Mouse (Mus musculus) right cerebral cortex, postnatal 14 days (tissue): ENCODE data around the gene Endod1.
A peak's percentile ranks its signal among the peaks of the same experiment; 100 is the strongest.
"Not testable (repeated sequence)": the region's sequence is repeated elsewhere in the genome, so short reads cannot be mapped to it uniquely, and the experiment has no call there.

ENCODE experiments used
- DNase-seq: peaks from one replicate; pipeline ENCODE4 v3.0.0; 2022

Gene Endod1

DNA sequence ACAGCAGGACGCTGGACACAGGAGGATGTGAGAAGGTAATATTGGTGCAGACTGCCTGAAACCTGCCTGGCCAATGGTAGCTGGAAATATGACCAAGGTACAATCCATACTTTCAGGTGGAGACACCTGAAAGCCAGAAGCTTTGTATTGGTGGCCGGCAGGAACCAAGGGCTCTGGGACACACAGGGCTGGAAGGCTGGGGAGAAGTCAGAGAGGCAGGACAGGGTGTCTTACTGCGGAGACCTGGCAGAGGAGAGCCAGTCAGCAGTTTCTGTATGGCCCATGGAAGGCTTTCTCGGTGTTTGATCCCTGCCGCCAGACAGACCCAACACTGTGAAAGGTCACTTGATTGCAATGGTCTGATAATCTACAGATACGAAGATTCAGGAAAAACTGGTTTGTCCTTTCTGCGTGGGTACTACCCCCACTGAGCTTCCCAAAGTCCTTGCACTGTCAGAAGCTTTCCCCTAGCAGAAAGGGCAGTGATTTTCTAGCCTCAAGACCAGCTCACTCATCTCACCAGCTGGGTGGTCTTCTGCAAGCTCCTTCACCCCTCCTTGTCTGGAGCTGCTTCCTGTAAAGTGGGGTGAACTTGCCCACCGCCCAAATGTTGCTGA is 1.4 kb downstream of the Endod1 start:
- DNase-seq = no peak

DNA sequence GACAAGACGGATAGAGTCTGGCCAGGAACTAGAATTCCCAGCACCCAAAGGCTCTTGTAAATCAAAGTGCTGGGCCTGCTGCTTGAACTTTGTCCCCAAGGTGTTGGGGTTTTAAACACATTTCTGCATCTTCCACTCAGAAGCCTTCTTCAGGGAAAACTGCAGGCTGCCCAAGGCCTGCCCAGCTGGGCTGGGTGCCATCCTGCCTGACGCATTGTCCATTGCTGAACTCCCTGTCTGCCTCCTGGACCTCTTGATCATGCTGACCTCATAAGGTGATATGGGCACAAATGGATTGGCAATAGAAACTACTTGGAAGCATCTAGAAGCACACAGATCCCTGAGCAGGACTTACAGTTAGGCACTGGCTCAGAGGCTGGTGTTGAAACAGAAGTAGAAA is 3.2 kb downstream of the Endod1 start:
- no peak for DNase-seq

DNA sequence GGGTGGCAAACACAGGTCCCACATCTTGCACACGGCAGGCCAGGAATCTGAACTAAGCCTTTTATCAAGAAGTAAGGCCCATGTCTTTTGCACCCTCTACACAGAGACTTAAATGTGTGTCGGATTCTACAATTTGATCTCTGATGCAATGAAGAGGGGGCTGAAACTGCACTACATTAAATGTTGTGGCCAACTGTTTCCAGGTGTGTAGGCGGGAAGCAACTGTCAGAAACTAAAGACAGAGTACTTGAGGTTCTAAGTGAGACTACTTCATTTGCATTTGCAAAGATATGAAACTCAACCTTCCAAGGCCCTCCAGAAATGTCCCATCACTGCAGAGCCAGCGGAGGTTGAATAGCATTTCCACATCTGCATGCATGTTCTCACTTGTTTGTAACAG is 5.2 kb downstream of the Endod1 start:
- no peak for DNase-seq

DNA sequence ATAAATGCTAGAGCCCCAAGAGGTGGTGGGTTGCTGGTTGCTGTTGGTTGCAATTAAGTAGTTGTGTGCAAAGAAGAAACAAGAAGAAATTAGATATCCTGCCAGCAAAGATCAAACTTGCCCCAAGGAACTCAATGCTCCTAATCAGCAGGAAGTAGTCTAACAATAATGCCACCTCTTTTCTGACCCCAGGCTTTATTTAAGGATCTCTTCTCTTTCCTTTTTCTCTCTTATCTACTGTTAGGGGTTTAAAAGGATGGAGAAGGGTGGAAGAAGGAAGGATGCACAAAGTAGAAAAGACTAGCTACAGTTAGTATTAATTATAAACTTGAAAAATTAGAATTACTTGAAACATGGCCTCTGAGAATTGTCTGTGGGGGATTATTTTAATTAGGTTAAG is 8.9 kb downstream of the Endod1 start:
- no peak for DNase-seq

DNA sequence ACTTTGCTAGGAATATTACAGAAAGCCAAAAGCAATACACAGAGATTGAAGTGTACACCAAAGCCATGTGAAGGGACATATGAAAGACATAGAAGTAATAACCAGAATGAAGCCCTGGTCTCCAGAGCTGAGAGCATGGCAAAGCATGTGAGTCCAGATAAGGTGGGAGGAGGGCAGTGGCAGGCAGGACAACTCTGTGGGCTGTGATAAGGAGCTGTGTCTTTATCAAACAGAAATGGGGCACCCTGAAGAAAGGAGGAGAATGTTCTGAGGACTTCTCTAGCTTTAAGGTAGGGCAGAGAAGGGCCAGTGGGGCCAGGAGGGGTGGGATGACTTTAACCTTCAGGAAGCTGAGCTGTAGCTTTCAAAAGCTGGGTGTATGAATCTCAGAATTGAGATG is 12.0 kb downstream of the Endod1 start:
- no peak for DNase-seq

DNA sequence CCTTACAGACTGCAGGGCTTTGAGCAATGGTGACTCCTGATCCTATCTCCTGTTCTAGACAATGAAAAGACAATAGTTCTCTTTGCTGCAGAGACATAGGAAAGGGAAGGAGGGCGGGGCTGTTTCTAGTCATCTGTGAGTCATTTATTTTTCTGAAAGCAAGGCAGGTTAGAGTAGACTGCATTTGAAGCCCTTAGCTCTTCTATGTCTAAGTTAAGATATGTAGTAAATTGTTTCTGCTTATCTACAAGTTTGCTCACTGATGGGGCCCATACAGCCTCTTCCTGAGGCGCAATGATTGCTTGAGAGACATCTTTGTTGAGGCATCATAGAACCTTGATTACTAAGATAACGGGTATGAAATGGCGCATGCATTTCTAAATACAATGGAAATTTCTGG is 13.5 kb downstream of the Endod1 start:
- no peak for DNase-seq

DNA sequence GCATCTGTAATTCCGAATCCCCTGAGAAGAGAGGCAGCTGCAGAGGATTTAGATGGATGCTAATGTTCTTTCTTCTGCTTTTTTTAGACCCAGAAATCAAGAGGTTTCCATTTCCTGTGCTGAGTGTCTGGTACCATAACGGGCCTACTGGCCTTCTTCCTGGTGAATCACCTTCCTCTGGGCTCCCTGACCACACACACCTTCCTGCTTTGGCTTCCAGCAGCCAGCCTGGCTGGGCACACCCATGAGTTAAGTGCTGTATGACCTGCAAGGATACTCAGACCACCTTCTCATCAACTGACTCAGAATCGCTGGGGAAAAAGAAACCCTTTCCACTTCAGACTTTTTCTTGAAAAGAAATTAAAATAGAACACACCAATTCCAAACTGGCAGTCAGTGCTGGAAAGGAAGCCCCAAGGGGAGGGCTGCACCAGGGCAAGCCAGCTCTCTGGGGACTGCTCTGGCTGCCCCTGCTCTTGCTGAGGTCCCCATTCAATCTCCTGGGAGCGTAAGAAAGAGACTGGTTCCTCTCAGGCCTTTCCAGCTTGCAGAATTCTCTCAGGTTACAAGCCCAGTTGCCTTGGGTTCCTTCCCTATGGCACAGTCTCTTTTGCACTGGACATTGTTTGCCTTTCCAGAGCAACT is 15.7 kb downstream of the Endod1 start:
- no peak for DNase-seq

DNA sequence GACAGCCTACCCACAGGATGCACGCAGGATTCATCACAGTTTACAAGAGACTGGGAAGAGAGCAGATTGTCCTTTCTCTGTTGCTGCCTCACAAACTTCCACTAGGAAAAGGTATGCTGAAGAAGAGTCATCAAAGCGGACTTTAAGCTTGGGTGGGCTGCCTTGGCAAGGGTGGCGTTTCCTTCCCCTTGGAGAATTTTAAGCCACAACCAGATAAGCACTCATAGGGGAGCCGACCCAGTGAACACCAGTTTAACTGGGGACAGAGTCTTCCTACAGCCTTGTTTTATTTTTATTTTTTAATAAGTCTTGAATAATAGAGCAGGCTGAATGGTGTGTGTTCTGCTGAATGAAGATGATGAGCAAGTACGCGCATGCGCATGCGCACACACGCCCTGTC is 16.6 kb downstream of the Endod1 start:
- DNase-seq = no peak

DNA sequence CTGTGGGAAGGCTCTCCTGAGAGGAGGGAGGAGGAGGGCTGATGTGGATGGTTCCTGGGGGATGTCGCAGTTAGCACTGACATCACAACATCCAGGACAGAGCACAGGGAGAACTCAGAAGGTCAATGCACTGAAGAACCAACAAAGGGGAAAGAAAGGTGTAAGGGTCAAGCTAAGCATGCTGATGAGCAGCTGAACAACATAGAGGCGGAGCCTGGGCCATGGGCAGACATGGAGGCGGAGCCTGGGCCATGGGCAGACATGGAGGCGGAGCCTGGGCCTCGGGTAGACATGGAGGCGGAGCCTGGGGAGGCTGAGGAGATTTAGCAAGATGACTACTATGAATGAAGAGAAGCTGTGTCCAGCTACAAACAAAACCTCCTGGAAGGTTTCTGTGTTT is 17.8 kb downstream of the Endod1 start:
- no peak for DNase-seq

DNA sequence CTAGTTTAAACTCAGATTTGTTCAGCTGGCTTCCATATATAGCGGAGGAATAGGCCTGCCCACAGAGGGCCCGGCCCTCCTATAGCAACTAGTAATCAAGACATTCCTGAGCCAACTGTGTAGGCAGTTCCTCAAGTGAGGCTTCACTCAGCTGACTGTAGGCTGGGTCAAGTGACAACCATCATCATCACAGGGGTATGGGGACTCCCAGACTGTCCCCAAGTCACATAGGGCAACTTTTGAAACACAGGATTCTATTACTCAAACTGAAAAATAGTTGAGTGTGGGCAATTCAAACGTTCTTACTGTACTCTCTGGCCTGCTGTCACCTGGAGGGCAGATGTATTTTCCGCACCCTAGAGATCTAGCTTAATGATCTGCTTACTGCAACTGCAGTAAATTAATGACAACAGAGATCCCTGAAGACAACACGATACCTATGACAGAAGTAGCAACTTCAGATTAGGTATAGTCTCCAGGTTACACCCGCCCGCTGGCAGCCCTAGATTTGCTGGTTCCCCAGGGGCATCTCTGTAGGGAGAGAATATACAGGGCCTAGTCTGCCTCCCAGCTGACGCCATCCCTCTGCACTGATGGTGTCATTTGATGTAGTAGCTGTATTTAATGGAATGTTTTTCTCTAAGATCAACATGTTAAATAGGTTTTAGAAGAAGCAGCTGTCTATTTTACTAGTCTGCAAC is 19.1 kb downstream of the Endod1 start:
- no peak for DNase-seq

DNA sequence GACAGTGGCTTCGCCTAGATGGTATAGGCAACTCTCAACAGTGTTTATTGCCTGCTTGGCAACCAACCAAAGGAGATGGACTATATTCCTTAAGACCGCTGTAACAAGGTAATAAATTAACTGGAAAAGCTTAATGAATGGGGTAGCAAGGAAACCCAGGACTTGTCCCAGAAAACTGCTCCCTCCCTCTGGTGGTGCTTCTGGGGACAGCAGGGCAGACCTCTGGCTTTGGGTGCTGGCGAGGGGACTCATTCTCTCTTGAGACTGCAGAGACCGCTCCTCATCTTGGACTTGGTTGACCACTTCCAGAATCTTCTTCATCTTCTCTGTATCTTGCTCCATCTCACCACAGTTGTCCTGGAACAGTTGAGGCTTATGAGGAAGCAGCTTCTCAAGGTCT is 24.3 kb downstream of the Endod1 start:
- DNase-seq = no peak

DNA sequence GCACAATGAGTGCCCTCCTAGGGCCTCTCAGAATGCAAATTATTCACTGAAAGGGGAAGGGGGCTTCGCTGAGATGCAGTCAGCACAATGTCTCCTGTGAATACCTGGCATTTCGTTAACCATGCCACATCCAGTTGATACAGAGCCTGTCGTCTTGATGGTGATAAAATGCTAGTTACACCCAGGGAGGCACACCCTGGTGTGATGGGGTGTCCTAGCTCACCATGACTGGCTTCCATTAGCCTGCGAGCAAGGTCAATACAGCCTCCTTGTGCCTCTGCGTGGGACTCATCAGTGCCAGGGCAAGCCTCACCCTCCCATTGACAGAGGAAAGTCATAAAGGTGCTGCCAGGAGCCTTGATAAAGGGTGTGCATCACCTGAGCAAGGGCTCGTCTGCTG is 26.5 kb downstream of the Endod1 start:
- DNase-seq = no peak

DNA sequence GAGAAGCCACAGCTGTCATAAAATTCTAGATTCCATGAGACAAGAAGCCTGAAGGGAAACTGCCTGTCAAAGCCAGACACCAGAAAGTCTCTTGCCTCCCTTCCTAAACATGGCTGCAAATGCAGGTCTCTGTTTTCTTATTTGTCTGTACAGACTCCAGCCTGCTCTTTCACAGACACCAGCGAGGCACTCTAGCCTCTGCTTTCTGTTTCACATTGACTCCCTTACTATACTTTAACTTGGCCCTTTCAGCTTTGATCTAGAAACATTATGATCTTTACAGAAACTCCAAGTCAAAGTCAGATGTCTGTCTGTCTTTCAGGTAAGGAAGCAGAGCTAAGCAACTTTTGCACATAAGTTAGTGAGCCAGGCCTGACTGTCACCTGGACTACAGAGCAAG is 29.0 kb downstream of the Endod1 start:
- DNase-seq = no peak

DNA sequence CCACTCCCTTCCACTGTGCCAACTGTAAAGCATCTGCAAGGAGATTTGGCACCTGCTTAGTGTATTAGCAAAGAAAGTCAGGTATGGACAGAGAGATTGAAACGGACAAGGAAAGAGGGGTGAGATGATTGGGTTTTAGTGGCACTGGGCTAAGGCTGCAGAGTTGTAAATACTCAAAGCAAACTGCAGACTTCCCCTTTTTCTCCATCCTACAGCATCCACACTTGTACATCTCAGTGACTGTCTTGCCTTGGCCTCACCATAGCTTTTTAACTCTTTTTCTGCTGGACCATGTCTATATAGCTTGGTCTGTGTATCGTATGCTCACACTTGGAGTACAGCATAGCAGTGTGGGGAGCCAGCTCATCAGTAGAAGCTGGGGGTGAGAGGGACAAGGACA is 30.5 kb downstream of the Endod1 start:
- no peak for DNase-seq

DNA sequence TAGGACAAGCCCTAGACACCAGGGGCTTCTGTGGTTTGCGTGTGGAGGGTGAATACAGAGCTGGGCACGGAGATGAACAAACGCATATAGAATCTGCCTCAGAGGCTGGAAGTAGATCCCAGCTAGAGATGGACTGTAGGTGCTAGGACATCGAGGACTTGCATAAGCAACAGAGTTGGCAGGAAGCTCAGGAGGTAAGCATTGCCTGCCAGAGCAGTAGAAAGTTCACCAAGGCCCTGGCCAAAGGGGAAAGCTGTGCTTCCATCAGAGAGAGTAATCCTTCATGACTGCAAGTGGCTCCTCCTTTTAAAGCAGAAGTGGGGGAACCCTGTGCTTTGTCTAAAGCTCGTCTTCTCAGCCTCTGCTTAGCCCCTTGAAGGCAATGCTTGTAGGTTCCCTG is 31.9 kb downstream of the Endod1 start:
- no peak for DNase-seq

DNA sequence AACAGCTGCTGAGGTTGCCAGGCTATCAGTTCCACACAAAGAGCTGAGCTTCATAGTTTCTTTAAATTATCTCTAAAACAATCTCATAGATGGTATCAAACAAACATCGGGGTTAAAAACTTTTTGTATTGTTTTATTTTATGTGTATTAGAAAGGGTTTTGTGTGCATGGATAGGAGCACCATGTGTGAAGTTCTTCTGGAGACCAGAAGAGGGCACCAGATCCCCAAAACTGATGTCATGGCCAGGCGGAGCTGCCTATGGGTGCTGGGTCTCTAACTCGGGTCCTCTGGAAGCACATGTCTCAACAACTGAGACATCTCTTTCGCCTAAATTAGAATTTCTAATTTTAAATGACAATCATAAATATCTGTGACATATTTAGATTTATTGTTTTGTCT is 32.9 kb downstream of the Endod1 start:
- DNase-seq = no peak

DNA sequence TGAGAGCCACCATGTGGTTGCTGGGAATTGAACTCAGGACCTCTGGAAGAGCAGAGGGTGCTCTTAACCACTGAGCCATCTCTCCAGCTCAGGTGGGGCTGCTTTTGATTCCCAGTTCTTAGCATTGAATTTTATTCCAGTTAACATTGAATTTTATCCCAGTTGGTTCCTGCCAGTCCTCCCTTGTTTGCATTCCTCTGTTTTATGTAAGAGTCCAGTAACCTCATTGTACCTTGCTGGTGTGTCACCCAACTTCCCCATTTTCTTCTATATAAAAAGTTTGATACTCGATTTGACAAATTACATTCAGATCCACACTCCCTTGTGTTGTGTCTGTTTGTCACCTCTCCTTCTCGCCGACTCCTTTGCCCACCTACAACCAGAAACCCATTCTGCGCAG is 35.4 kb downstream of the Endod1 start:
- not testable (repeated sequence) for DNase-seq

DNA sequence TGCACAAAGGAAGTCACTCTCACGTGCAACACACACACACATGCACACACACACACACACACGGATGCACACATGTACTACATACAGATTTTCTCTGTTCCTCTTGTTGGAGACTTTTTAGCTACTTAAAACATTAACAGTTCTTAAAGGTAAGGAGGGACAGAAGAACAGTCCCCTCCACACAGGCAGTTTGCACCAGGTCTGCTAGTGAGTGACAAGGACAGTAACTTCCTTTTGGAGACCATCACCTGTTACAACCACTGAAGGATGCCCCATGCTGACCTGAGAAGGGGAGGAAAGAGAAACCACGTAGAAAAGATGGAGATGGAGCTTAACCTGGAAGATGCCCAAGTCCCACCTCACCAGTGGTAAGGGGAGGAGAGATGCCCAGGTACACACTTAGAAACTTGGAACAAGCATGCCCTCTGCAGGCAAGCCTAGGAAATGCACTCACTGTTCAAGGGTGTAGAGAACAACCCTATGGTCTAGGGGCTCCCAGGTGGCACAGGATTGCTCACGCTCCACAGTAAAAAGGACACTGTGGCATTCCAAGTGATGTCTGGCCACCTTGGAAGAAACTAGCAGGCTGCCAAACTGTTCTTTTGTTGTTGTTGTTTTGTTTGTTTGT is 39.2 kb downstream of the Endod1 start:
- peak; percentile 75 for DNase-seq

DNA sequence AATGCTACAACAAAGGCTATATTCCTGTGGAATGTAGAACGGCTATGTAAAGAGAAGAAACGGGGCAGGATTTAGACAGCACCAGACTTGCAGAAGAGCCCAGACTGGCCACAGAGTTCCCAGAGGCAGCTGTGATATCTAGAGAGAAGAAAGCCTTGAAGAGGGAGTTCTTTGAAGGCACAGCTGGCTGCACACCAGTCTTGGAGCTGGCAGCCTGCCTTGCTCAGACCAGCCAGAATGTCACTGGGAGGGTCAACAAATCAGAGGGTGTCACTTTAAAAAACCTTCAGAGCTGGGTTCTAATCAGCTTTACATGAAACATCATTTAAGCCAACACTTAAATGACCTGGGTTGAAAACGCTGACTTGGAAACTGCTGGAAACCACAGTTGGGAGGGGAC is 42.6 kb downstream of the Endod1 start:
- no peak for DNase-seq

DNA sequence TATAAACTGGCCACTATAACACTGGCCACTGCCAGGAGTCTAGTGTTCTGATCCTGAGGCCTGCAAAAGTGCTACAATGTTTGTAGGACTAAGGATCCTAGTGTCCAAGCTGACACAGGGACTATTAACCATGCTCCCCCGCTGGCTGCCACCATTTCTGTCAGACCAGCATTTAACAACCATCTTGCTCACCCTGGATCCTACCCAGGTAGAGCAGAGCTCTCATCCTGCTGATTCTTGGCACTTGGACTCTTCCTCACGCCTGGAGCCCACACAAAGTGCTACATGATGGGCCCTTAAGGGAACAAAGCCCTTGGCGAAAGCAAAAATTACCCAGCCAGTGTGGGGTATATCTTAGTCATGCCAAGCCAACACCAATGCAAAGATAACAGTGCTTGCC is 44.4 kb downstream of the Endod1 start:
- no peak for DNase-seq

DNA sequence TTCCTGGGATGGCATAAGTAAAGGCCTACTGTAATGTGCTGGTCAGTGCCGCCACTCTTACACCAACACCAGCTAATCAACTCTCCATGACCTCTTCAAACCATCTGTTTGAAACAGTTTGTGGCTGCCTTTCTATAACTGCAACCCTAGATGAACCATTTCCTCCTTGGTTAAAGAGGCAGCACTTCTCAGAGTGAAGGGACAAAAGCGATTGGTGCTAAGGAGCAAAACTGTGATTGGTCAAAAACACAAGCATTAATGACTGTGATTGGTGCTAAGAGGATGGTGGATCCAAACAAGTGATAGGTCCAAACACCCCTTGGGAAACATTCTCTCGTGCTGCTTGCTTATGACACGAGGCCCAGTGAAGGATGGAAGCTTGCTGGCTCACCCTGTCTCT is 45.5 kb downstream of the Endod1 start:
- no peak for DNase-seq

DNA sequence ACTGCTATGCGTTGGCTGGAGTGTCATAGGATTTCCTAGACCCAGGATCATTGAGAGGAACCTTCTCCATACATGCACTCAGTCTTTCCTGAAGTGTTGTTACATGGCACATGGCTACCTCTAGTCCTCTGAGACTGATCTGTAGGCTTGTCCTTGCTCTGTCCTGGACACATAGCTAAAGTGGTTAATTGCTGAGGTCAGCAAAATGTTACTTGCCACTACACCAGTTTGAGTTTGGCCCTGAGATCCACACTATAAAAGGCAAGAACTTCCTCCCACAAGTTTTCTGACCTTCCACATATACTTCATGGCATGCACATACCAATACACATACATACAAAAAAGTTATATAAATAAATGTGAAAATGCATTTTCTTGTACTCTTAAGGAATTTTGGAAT is 64.7 kb downstream of the Endod1 start:
- DNase-seq = no peak

DNA sequence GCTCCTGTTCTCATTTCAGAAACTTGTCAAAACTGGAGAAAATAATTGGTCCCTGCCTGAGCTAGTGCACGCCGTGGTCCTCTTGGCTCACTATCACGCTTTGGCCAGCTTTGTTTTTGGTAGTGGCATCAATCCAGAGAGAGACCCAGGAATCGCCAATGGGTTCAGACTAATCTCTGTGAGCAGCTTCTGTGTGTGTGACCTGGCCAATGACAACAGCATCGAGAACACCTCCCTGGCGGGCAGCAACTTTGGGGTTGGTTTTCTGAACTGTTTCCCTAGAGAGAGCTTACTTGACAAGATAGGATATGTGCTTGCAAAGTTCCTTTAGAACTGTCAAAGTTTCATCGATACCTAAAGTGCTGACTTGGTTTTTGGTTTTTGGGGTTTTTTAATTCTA is 66.8 kb downstream of the Endod1 start:
- no peak for DNase-seq

DNA sequence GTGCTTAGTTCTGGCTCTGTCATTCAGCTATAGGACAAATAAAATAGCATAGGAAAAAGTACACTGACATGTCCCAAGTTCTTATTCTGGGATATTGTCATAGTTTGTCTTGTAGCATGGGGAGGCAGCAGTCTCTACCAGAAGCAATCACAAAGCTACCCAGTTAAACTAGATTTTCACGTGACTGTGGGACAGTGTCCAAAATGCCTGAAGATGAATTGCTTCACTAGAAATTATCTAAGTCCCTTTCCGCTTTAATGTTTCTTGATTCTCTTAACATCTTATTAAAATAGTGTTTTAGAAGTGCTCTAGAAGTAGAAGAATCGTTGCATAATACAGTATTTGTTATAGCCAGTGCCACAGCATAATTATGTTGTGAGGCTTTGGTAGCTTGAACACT is 67.3 kb downstream of the Endod1 start:
- no peak for DNase-seq
